8 mouse cellular contexts compared by ENCODE assay signal in the genomic region with DNA sequence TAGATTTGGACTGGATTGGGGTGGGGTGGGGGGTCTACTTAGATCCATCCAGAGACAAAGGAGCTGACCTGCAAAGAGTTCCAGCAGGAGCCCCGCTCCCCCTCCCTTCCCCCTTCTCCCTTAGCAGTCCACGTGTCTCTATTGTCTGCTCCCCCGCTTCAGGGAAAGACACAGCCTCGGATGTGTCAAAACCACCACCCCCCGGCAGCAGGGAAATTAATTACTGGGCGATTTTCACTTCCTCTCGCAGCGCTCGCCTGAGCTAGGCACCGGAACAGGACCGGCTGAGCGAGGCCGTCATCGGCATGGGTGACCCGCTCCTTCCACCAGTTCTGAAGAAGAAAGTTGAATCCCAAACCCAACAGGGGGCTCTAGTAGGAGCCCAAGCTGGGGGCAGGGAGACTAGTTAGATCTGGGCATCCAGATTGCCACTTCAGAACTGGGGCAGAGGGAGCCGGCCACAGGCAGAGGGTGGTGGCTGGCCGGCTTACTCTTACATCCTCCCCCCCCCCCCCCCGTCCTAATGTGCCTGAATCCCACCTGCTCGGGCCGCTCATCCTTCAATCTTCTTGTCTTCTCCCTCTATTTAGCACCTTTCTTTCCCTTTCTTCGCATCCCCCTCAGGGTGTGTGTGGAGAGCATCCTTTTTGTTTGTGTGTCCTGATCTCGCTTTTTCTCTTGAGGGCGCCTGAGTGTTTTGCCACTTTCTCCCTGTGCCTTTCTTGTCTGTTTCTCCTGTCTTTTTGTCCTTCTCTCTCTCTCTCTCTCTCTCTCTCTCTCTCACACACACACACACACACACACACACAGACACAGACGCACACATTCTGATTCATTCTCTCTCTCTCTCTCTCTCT. TPM values are rescaled to one million over a fixed set of nuclear protein-coding genes. Genes with fewer than 3 reads are reported as not detected.
DNase-seq lines count a peak whose midpoint lies in the region; ATAC-seq lines count a peak whose summit lies in the region.

Gene Scrt2 (plus strand): TSS at position 845 of the 857 bp plus-strand sequence.

- H3K27me3 ChIP-seq in lung, embryonic 15.5 days = peaks cover 82% of the 10 kb centered on the region
- H3K27me3 ChIP-seq in embryonic facial prominence, embryonic 10.5 days (replicated peaks; ENCODE audit: low read depth, poor library complexity, severe bottlenecking) = peaks cover 98% of the 10 kb centered on the region
- H3K27me3 ChIP-seq in limb, embryonic 13.5 days = peaks cover 97% of the 10 kb centered on the region
- H3K27me3 ChIP-seq in neural tube, embryonic 14.5 days (ENCODE audit: control insufficient read depth, insufficient read depth, low read length) = no peaks in the 10 kb centered on the region

- under 1% methylated on average over 24 of the region's 24 CpGs for WGBS in lung, embryonic 15.5 days
- WGBS in embryonic facial prominence, embryonic 10.5 days = under 1% methylated on average over 24 of the region's 24 CpGs
- WGBS in limb, embryonic 13.5 days = 2% methylated on average over 23 of the region's 24 CpGs
- WGBS in neural tube, embryonic 14.5 days = 2% methylated on average over 22 of the region's 24 CpGs

- ATAC-seq in lung, embryonic 15.5 days (ENCODE audit: borderline replicate concordance, extremely low read depth, low FRiP score, low TSS enrichment) = no peak
- ATAC-seq in limb, embryonic 13.5 days (ENCODE audit: low FRiP score, low read depth) = no peak
- ATAC-seq in neural tube, embryonic 14.5 days (ENCODE audit: low read depth) = peak; percentile 72

- no peak for DNase-seq in lung, postnatal 4 days
- peak; percentile 40 for DNase-seq in embryonic facial prominence, embryonic 10.5 days (ENCODE audit: low spot score)
- peak; percentile 19 for DNase-seq in heart, postnatal 4 days
- DNase-seq in thymus, postnatal 14 days = no peak
- no peak for DNase-seq in gastrocnemius, postnatal 14 days

- H3K4me2 ChIP-seq in lung, embryonic 15.5 days = peak within 1 kb of the TSS; percentile 58
- H3K4me2 ChIP-seq in limb, embryonic 13.5 days (replicated peaks) = peak within 1 kb of the TSS; percentile 71
- H3K4me2 ChIP-seq in neural tube, embryonic 14.5 days (ENCODE audit: low read depth, low read length) = peak within 1 kb of the TSS; percentile 95

- peaks cover 4% of the 10 kb centered on the region for H3K4me1 ChIP-seq in lung, embryonic 15.5 days
- H3K4me1 ChIP-seq in embryonic facial prominence, embryonic 10.5 days = peaks cover 25% of the 10 kb centered on the region
- H3K4me1 ChIP-seq in limb, embryonic 13.5 days = peaks cover 15% of the 10 kb centered on the region
- H3K4me1 ChIP-seq in neural tube, embryonic 14.5 days (ENCODE audit: control insufficient read depth, insufficient read depth, low read length) = peaks cover 33% of the 10 kb centered on the region

- H3K27ac ChIP-seq in lung, embryonic 15.5 days = no peak within 1 kb of the TSS
- peak within 1 kb of the TSS; percentile 73 for H3K27ac ChIP-seq in embryonic facial prominence, embryonic 10.5 days (replicated peaks)
- no peak within 1 kb of the TSS for H3K27ac ChIP-seq in limb, embryonic 13.5 days
- H3K27ac ChIP-seq in neural tube, embryonic 14.5 days (ENCODE audit: low read depth, low read length) = peak within 1 kb of the TSS; percentile 93

- no peaks in the 10 kb centered on the region for H3K36me3 ChIP-seq in lung, embryonic 15.5 days
- no peaks in the 10 kb centered on the region for H3K36me3 ChIP-seq in embryonic facial prominence, embryonic 10.5 days (replicated peaks)
- no peaks in the 10 kb centered on the region for H3K36me3 ChIP-seq in limb, embryonic 13.5 days
- H3K36me3 ChIP-seq in neural tube, embryonic 14.5 days (ENCODE audit: control insufficient read depth, insufficient read depth, low read length) = peaks cover 5% of the 10 kb centered on the region

- peak within 1 kb of the TSS; percentile 26 for H3K4me3 ChIP-seq in lung, embryonic 15.5 days
- H3K4me3 ChIP-seq in embryonic facial prominence, embryonic 10.5 days = peak within 1 kb of the TSS; percentile 62
- peak within 1 kb of the TSS; percentile 43 for H3K4me3 ChIP-seq in limb, embryonic 13.5 days
- H3K4me3 ChIP-seq in neural tube, embryonic 14.5 days (ENCODE audit: low read depth, low read length) = peak within 1 kb of the TSS; percentile 90

- intact Hi-C loops in gastrocnemius, postnatal 14 days (cut with DNase I; ENCODE audit: low total_unique reads) = no loop called here

- H3K9me3 ChIP-seq in lung, embryonic 15.5 days = no peaks in the 10 kb centered on the region
- H3K9me3 ChIP-seq in embryonic facial prominence, embryonic 10.5 days = no peaks in the 10 kb centered on the region
- H3K9me3 ChIP-seq in limb, embryonic 13.5 days = no peaks in the 10 kb centered on the region
- no peaks in the 10 kb centered on the region for H3K9me3 ChIP-seq in neural tube, embryonic 14.5 days (ENCODE audit: control insufficient read depth, low read length)

- H3K9ac ChIP-seq in lung, embryonic 15.5 days = no peak within 1 kb of the TSS
- no peak within 1 kb of the TSS for H3K9ac ChIP-seq in limb, embryonic 13.5 days
- peak within 1 kb of the TSS; percentile 99 for H3K9ac ChIP-seq in neural tube, embryonic 14.5 days (replicated peaks; ENCODE audit: low read depth, low read length)

RNA-seq across cellular contexts. Expression of gene Scrt2, which starts in this region (rescaled TPM):
- not detected in 2 replicates for polyA plus RNA-seq in lung, embryonic 15.5 days (2015; fragmentation: Nextera tagmentation; extraction: Ambion mirVana)
- polyA plus RNA-seq in embryonic facial prominence, embryonic 10.5 days (2016; fragmentation: Nextera tagmentation; extraction: Ambion mirVana) = 0.93 and 1.5 TPM in 2 replicates
- not detected for total RNA-seq in heart, postnatal 4 days (2021)
- polyA plus RNA-seq in limb, embryonic 13.5 days (2015; fragmentation: Nextera tagmentation; extraction: Ambion mirVana) = not detected in 2 replicates
- polyA plus RNA-seq in neural tube, embryonic 14.5 days (2014; fragmentation: Nextera tagmentation; extraction: Ambion mirVana) = 15.7 and 17.9 TPM in 2 replicates
- total RNA-seq in gastrocnemius, postnatal 14 days (2021) = under 1 TPM in 1 of 2 experiments, not detected in 1; 0.10 TPM

Comparison
In these comparisons a context has a peak if more than half of its experiments do, and no peak if none do; other contexts are left out.
1. Peak in DNase-seq in heart, postnatal 4 days; RNA of the gene not detected or under 1 TPM.
2. H3K27ac ChIP-seq: peak in embryonic facial prominence, embryonic 10.5 days (single experiment) and neural tube, embryonic 14.5 days (single experiment); none in lung, embryonic 15.5 days (single experiment) and limb, embryonic 13.5 days (single experiment).
3. H3K4me3 ChIP-seq: peak in every context shown above with its lines; median percentile 90 in neural tube, embryonic 14.5 days; 62 in embryonic facial prominence, embryonic 10.5 days; 43 in limb, embryonic 13.5 days; 26 in lung, embryonic 15.5 days.
4. Peak in every context shown above with its lines, with median percentiles within 50 percentile points of each other: H3K4me2 ChIP-seq.